Mouse (Mus musculus) right cerebral cortex, postnatal 36 days (tissue): Measurements from ENCODE around the gene Il12b.
A peak's percentile ranks its signal among the peaks of the same experiment; 100 is the strongest.

Experiments used
- DNase-seq, 2 experiments: peaks; one replicate each; pipeline ENCODE4 v3.0.0; 2022; ENCODE audit warnings: low spot score in 2 of 2, mixed read lengths in 1 of 2

Gene Il12b

GRCm38 (mm10) chr11:44399763-44400162 lies at the start of gene Il12b:
Gene Il12b (plus strand): TSS chr11:44400063.
- no peak for DNase-seq

- DNase-seq: no peak
Measured at GRCm38 (mm10) chr11:44354860-44355470, 44.9 kb upstream of the Il12b start.

- no peak for DNase-seq
Measured at GRCm38 (mm10) chr11:44356171-44356570, 43.7 kb upstream of the Il12b start.

- DNase-seq: no peak
Measured at GRCm38 (mm10) chr11:44364536-44364935, 35.3 kb upstream of the Il12b start.

GRCm38 (mm10) chr11:44367711-44368110 lies 32.2 kb upstream of the Il12b start:
- no peak for DNase-seq

GRCm38 (mm10) chr11:44372856-44373255 lies 27.0 kb upstream of the Il12b start:
- DNase-seq: no peak

- no peak for DNase-seq
Measured at GRCm38 (mm10) chr11:44377879-44378278, 22.0 kb upstream of the Il12b start.

GRCm38 (mm10) chr11:44380432-44381051 lies 19.3 kb upstream of the Il12b start:
- DNase-seq: no peak

- DNase-seq: no peak
Measured at GRCm38 (mm10) chr11:44382200-44382599, 17.7 kb upstream of the Il12b start.

GRCm38 (mm10) chr11:44387031-44387430 lies 12.8 kb upstream of the Il12b start:
- DNase-seq: no peak

- no peak for DNase-seq
Measured at GRCm38 (mm10) chr11:44389993-44390701, 9.7 kb upstream of the Il12b start.

- DNase-seq: no peak
Measured at GRCm38 (mm10) chr11:44393101-44393810, 6.6 kb upstream of the Il12b start.

GRCm38 (mm10) chr11:44395401-44395800 lies 4.5 kb upstream of the Il12b start:
- DNase-seq: no peak

- no peak for DNase-seq
Measured at GRCm38 (mm10) chr11:44397551-44397950, 2.3 kb upstream of the Il12b start.

GRCm38 (mm10) chr11:44398356-44398755 lies 1.5 kb upstream of the Il12b start:
- no peak for DNase-seq

GRCm38 (mm10) chr11:44398782-44399225 lies 1.1 kb upstream of the Il12b start:
- DNase-seq: peak; percentile 22 to 40

- DNase-seq: no peak
Measured at GRCm38 (mm10) chr11:44401635-44402548, 2.0 kb downstream of the Il12b start.

GRCm38 (mm10) chr11:44405113-44405512 lies 5.2 kb downstream of the Il12b start:
- DNase-seq: no peak

GRCm38 (mm10) chr11:44405961-44406360 lies 6.1 kb downstream of the Il12b start:
- DNase-seq: no peak

GRCm38 (mm10) chr11:44406457-44406856 lies 6.6 kb downstream of the Il12b start:
- DNase-seq: no peak

GRCm38 (mm10) chr11:44408626-44409025 lies 8.8 kb downstream of the Il12b start:
- DNase-seq: no peak
